Mouse (Mus musculus): Measurements from ENCODE around the gene Sh3bgrl3. TPM values are rescaled to one million over a fixed set of nuclear protein-coding genes. Genes with fewer than 3 reads are reported as not detected.

Gene Sh3bgrl3
- polyA plus RNA-seq, 1 experiment from 2014 or later, result 281 TPM

DNA sequence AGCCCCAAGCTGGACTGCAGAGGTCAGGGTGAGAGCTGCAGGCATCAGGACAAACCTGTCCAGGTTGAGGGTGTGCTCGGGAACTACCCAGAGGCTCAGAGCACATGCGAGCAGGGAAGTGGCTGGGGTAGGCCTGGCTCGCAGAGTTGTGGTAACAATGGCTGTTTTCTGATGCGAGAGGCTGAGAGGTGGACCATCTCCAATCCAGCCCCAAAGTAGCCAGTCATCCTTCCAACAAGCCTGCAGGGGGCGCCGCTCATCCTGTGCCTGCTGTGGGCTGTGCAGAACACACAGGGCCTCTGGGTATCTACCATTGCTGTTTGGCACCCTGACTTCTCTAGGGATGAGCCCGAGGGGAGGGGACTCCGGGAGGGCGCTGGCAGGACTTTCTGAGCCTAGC is 8.9 kb downstream of the Sh3bgrl3 start:
- Histone ChIP-seq H3K4me2 (no peak overlapping the region), H3K9me3 (ENCODE audit: control insufficient read depth, low read length) (no peaks in the 10 kb centered on the region), H3K4me3 (ENCODE audit: low read depth, low read length) (no peak overlapping the region), H3K27ac (ENCODE audit: low read depth, low read length) (no peak overlapping the region), H3K9ac (ENCODE audit: low read depth, low read length) (no peak overlapping the region), H3K27me3 (replicated peaks; ENCODE audit: control insufficient read depth, insufficient read depth, low read length) (no peaks in the 10 kb centered on the region), H3K4me1 (replicated peaks; ENCODE audit: control insufficient read depth, insufficient read depth, low read length) (peaks cover 30% of the 10 kb centered on the region), H3K36me3 (ENCODE audit: control insufficient read depth, insufficient read depth, low read length) (no peaks in the 10 kb centered on the region)
- 63% methylated on average over 9 of the region's 9 CpGs for WGBS
- ATAC-seq (replicated peaks; ENCODE audit: low FRiP score), result no peak
- DNase-seq (ENCODE audit: low spot score), result peak; percentile 63

GRCm38 (mm10) chr4:134119042-134119441 is 9.5 kb downstream of the Sh3bgrl3 start:
- Histone ChIP-seq H3K9me3 (ENCODE audit: control insufficient read depth, low read length) (no peaks in the 10 kb centered on the region), H3K4me2 (no peak overlapping the region), H3K27me3 (replicated peaks; ENCODE audit: control insufficient read depth, insufficient read depth, low read length) (no peaks in the 10 kb centered on the region), H3K4me3 (ENCODE audit: low read depth, low read length) (no peak overlapping the region), H3K4me1 (replicated peaks; ENCODE audit: control insufficient read depth, insufficient read depth, low read length) (peaks cover 24% of the 10 kb centered on the region), H3K27ac (ENCODE audit: low read depth, low read length) (no peak overlapping the region), H3K9ac (ENCODE audit: low read depth, low read length) (no peak overlapping the region), H3K36me3 (ENCODE audit: control insufficient read depth, insufficient read depth, low read length) (no peaks in the 10 kb centered on the region)
- 60% methylated on average over 5 of the region's 5 CpGs for WGBS
- DNase-seq (ENCODE audit: low spot score) (no peak), ATAC-seq (replicated peaks; ENCODE audit: low FRiP score) (no peak)

GRCm38 (mm10) chr4:134118126-134118800 is 10.3 kb downstream of the Sh3bgrl3 start:
- ATAC-seq (replicated peaks; ENCODE audit: low FRiP score) (no peak; the same call in 1 of the 2 replicates), DNase-seq (ENCODE audit: low spot score) (no peak)
- peaks cover 23% of the 10 kb centered on the region for H3K4me1 ChIP-seq (replicated peaks; ENCODE audit: control insufficient read depth, insufficient read depth, low read length)
- no peak overlapping the region; the same call in 1 of the 2 replicates for H3K9ac ChIP-seq (ENCODE audit: low read depth, low read length)
- no peaks in the 10 kb centered on the region for H3K36me3 ChIP-seq (ENCODE audit: control insufficient read depth, insufficient read depth, low read length)
- H3K4me3 ChIP-seq (ENCODE audit: low read depth, low read length), result no peak overlapping the region
- no peaks in the 10 kb centered on the region for H3K9me3 ChIP-seq (ENCODE audit: control insufficient read depth, low read length)
- no peak overlapping the region for H3K4me2 ChIP-seq
- H3K27ac ChIP-seq (ENCODE audit: low read depth, low read length), result peak overlapping the region; percentile 54; the same call in 1 of the 2 replicates
- 53% methylated on average over 14 of the region's 14 CpGs for WGBS
- H3K27me3 ChIP-seq (replicated peaks; ENCODE audit: control insufficient read depth, insufficient read depth, low read length), result no peaks in the 10 kb centered on the region

DNA sequence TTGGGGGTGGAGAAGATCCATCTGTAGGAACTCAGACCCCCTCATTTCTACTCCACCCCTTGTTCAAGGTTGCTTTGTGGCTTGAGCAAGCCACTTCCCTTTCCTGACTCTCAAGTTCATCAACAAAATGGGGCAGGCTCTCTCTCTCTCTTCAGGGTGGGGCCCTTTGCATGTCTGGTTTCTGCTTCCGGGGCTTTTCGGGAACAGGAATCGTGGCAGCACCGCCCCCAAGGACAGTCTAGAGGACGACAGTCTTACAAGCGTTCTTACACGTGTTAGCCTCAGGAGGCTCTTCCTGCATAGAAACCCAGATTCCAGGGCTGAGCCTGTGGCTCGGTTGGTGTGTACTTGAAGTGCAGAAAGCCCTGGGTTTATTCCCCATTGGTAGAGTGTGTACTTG is 11.6 kb downstream of the Sh3bgrl3 start:
- H3K36me3 ChIP-seq (ENCODE audit: control insufficient read depth, insufficient read depth, low read length), result no peaks in the 10 kb centered on the region
- no peak overlapping the region for H3K9ac ChIP-seq (ENCODE audit: low read depth, low read length)
- WGBS, result 49% methylated on average over 8 of the region's 8 CpGs
- H3K4me2 ChIP-seq, result peak overlapping the region; percentile 7; the same call in 1 of the 2 replicates
- H3K27me3 ChIP-seq (replicated peaks; ENCODE audit: control insufficient read depth, insufficient read depth, low read length), result no peaks in the 10 kb centered on the region
- no peak for ATAC-seq (replicated peaks; ENCODE audit: low FRiP score)
- peak overlapping the region; percentile 54 for H3K27ac ChIP-seq (ENCODE audit: low read depth, low read length)
- DNase-seq (ENCODE audit: low spot score), result no peak
- H3K4me1 ChIP-seq (replicated peaks; ENCODE audit: control insufficient read depth, insufficient read depth, low read length), result peaks cover 32% of the 10 kb centered on the region
- H3K9me3 ChIP-seq (ENCODE audit: control insufficient read depth, low read length), result no peaks in the 10 kb centered on the region
- H3K4me3 ChIP-seq (ENCODE audit: low read depth, low read length), result no peak overlapping the region

- Histone ChIP-seq H3K4me2 (no peak overlapping the region), H3K9me3 (ENCODE audit: control insufficient read depth, low read length) (no peaks in the 10 kb centered on the region), H3K4me3 (ENCODE audit: low read depth, low read length) (no peak overlapping the region), H3K36me3 (ENCODE audit: control insufficient read depth, insufficient read depth, low read length) (no peaks in the 10 kb centered on the region), H3K27ac (ENCODE audit: low read depth, low read length) (peak overlapping the region; percentile 54; the same call in 1 of the 2 replicates), H3K9ac (ENCODE audit: low read depth, low read length) (no peak overlapping the region), H3K4me1 (replicated peaks; ENCODE audit: control insufficient read depth, insufficient read depth, low read length) (peaks cover 37% of the 10 kb centered on the region), H3K27me3 (replicated peaks; ENCODE audit: control insufficient read depth, insufficient read depth, low read length) (no peaks in the 10 kb centered on the region)
- DNase-seq (ENCODE audit: low spot score) (no peak), ATAC-seq (replicated peaks; ENCODE audit: low FRiP score) (no peak)
- 72% methylated on average over 2 of the region's 2 CpGs for WGBS
Measured at GRCm38 (mm10) chr4:134116501-134116900, 12.1 kb downstream of the Sh3bgrl3 start.

GRCm38 (mm10) chr4:134115215-134116144 is 13.1 kb downstream of the Sh3bgrl3 start:
- peaks cover 43% of the 10 kb centered on the region for H3K4me1 ChIP-seq (replicated peaks; ENCODE audit: control insufficient read depth, insufficient read depth, low read length)
- H3K36me3 ChIP-seq (ENCODE audit: control insufficient read depth, insufficient read depth, low read length), result no peaks in the 10 kb centered on the region
- ATAC-seq (replicated peaks; ENCODE audit: low FRiP score), result no peak
- H3K9me3 ChIP-seq (ENCODE audit: control insufficient read depth, low read length), result no peaks in the 10 kb centered on the region
- H3K4me2 ChIP-seq, result no peak overlapping the region
- H3K27ac ChIP-seq (ENCODE audit: low read depth, low read length), result no peak overlapping the region
- H3K4me3 ChIP-seq (ENCODE audit: low read depth, low read length), result no peak overlapping the region
- no peaks in the 10 kb centered on the region for H3K27me3 ChIP-seq (replicated peaks; ENCODE audit: control insufficient read depth, insufficient read depth, low read length)
- no peak overlapping the region for H3K9ac ChIP-seq (ENCODE audit: low read depth, low read length)
- DNase-seq (ENCODE audit: low spot score), result no peak
- whole genome bisulfite sequencing, result 83% methylated on average over 16 of the region's 16 CpGs

DNA sequence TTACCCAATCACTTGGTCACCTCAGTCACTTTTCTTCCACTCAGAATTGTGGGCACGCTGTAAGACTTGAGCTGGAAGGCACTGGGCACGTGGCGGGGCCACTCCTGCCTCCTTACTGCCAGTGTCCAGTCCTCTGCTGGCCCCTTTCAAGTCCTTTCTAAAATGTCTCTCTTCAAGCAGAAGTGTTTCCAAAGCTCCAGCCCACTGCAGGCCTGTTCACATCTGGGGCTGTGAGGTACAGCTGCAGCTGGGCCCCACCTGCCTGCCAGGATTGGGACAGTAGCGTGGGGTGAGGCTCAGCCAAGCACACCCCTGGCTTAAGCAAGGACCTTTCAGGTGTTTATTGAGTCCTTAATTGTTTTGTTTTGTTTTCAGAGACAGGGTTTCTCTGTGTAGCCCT is 14.6 kb downstream of the Sh3bgrl3 start:
- no peak for ATAC-seq (replicated peaks; ENCODE audit: low FRiP score)
- no peak overlapping the region for H3K9ac ChIP-seq (ENCODE audit: low read depth, low read length)
- H3K36me3 ChIP-seq (ENCODE audit: control insufficient read depth, insufficient read depth, low read length), result no peaks in the 10 kb centered on the region
- H3K27me3 ChIP-seq (replicated peaks; ENCODE audit: control insufficient read depth, insufficient read depth, low read length), result no peaks in the 10 kb centered on the region
- H3K27ac ChIP-seq (ENCODE audit: low read depth, low read length), result no peak overlapping the region
- no peaks in the 10 kb centered on the region for H3K9me3 ChIP-seq (ENCODE audit: control insufficient read depth, low read length)
- H3K4me3 ChIP-seq (ENCODE audit: low read depth, low read length), result no peak overlapping the region
- 93% methylated on average over 4 of the region's 4 CpGs for WGBS
- H3K4me1 ChIP-seq (replicated peaks; ENCODE audit: control insufficient read depth, insufficient read depth, low read length), result peaks cover 44% of the 10 kb centered on the region
- H3K4me2 ChIP-seq, result no peak overlapping the region
- DNase-seq (ENCODE audit: low spot score), result no peak

GRCm38 (mm10) chr4:134113356-134113994 is 15.1 kb downstream of the Sh3bgrl3 start:
- WGBS, result 58% methylated on average over 10 of the region's 10 CpGs
- 0 out of 2 replicates have a peak overlapping the region, but pooled peaks have one; percentile 5 for H3K27ac ChIP-seq (ENCODE audit: low read depth, low read length)
- peaks cover 41% of the 10 kb centered on the region for H3K4me1 ChIP-seq (replicated peaks; ENCODE audit: control insufficient read depth, insufficient read depth, low read length)
- H3K4me3 ChIP-seq (ENCODE audit: low read depth, low read length), result no peak overlapping the region
- no peaks in the 10 kb centered on the region for H3K9me3 ChIP-seq (ENCODE audit: control insufficient read depth, low read length)
- DNase-seq (ENCODE audit: low spot score) (no peak), ATAC-seq (replicated peaks; ENCODE audit: low FRiP score) (no peak)
- H3K36me3 ChIP-seq (ENCODE audit: control insufficient read depth, insufficient read depth, low read length), result no peaks in the 10 kb centered on the region
- no peak overlapping the region for H3K4me2 ChIP-seq
- no peaks in the 10 kb centered on the region for H3K27me3 ChIP-seq (replicated peaks; ENCODE audit: control insufficient read depth, insufficient read depth, low read length)
- H3K9ac ChIP-seq (ENCODE audit: low read depth, low read length), result no peak overlapping the region
